Mouse (Mus musculus): ENCODE results near the gene Fam53b. TPM values are rescaled to one million over a fixed set of nuclear protein-coding genes. Genes with fewer than 3 reads are reported as not detected.
A peak's percentile ranks its signal among the peaks of the same experiment; 100 is the strongest.

Fam53b gene
- polyA plus RNA-seq, 1 experiment from 2014 or later, result 36.3 TPM

DNA sequence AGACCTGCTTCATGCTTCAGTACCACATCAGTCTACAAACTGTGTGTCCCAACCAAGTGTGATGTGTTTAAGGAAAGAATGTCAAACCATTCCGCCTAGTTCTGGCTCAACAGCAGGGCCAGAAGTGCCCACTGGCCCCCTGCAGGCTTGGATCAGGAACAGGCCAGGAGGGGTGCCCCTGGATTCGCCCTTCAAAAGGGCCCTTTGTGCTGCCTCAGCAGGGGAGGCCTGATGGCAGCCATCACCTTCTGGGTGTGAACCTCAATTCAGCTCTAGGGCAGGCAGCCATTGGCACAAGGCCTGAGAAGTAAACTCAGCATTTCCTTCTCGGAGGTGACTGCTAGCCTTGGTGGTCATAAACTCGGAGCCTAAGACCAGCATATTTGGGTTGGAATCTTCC is 33.1 kb downstream of the Fam53b start:
- H3K27me3 ChIP-seq, result no peaks in the 10 kb centered on the region
- ATAC-seq (no peak), DNase-seq (ENCODE audit: low read depth, low spot score) (peak; percentile 30)
- POLR2A ChIA-PET, result interaction anchor here (0.5 to 1.0 kb wide), 2 partner anchors 21 to 33 kb away, joined by 3 read pairs; partner anchors contain the start of gene Fam53b
- no peak for TF ChIP-seq CTCF (IDR thresholded peaks at IDR 0.05)
- in situ Hi-C loops (cut with MboI; ENCODE audit: low pct_unique_long_range_greater_than_20kb), result no loop called here
- CTCF ChIA-PET, result interaction anchor here (1.1 to 2.1 kb wide), 5 partner anchors 9 to 31 kb away, joined by 3 to 6 read pairs (median 4); no protein-coding TSS in a partner anchor

GRCm38 (mm10) chr7:132778630-132779029 is 35.1 kb downstream of the Fam53b start:
- POLR2A ChIA-PET, result no interaction called here
- CTCF ChIA-PET, result interaction anchor here (1.3 kb wide), 1 partner anchor 14 kb away, joined by 3 read pairs; no protein-coding TSS in a partner anchor
- in situ Hi-C loops (cut with MboI; ENCODE audit: low pct_unique_long_range_greater_than_20kb), result no loop called here
- ATAC-seq (no peak), DNase-seq (ENCODE audit: low read depth, low spot score) (no peak)
- TF ChIP-seq CTCF (IDR thresholded peaks at IDR 0.05), result no peak
- H3K27me3 ChIP-seq, result no peaks in the 10 kb centered on the region

GRCm38 (mm10) chr7:132777728-132778453 is 35.8 kb downstream of the Fam53b start:
- ChIA-PET POLR2A (no interaction called here), CTCF (interaction anchor here (0.8 to 1.3 kb wide), 3 partner anchors 15 to 51 kb away, joined by 3 read pairs; no protein-coding TSS in a partner anchor)
- no peak for ATAC-seq
- in situ Hi-C loops (cut with MboI; ENCODE audit: low pct_unique_long_range_greater_than_20kb), result no loop called here
- no peak for DNase-seq (ENCODE audit: low read depth, low spot score)
- TF ChIP-seq CTCF (IDR thresholded peaks at IDR 0.05), result no peak
- H3K27me3 ChIP-seq, result no peaks in the 10 kb centered on the region

DNA sequence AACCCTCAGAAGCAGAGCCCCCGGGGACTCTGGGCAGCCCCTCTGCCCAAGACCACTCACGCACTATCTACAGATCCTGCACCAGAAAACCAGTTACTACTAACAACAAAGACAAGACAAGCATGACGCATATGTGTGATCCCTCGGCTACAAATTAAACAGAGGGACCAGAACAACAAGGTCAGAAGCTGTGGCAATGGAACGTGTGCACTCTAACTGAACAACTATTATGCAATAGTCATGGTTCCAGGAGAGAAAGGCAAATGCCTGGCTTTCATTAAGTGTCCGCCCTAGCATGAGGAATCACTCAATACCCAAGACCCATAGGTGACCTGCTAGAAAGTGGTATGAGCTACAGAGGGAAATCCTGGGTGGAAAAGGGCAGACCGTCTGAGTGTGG is 36.6 kb downstream of the Fam53b start:
- ChIA-PET CTCF (interaction anchor here (0.8 to 1.2 kb wide), 2 partner anchors 15 to 51 kb away, joined by 3 read pairs; no protein-coding TSS in a partner anchor), POLR2A (no interaction called here)
- no peak for TF ChIP-seq CTCF (IDR thresholded peaks at IDR 0.05)
- in situ Hi-C loops (cut with MboI; ENCODE audit: low pct_unique_long_range_greater_than_20kb), result no loop called here
- DNase-seq (ENCODE audit: low read depth, low spot score) (no peak), ATAC-seq (no peak)
- no peaks in the 10 kb centered on the region for H3K27me3 ChIP-seq

DNA sequence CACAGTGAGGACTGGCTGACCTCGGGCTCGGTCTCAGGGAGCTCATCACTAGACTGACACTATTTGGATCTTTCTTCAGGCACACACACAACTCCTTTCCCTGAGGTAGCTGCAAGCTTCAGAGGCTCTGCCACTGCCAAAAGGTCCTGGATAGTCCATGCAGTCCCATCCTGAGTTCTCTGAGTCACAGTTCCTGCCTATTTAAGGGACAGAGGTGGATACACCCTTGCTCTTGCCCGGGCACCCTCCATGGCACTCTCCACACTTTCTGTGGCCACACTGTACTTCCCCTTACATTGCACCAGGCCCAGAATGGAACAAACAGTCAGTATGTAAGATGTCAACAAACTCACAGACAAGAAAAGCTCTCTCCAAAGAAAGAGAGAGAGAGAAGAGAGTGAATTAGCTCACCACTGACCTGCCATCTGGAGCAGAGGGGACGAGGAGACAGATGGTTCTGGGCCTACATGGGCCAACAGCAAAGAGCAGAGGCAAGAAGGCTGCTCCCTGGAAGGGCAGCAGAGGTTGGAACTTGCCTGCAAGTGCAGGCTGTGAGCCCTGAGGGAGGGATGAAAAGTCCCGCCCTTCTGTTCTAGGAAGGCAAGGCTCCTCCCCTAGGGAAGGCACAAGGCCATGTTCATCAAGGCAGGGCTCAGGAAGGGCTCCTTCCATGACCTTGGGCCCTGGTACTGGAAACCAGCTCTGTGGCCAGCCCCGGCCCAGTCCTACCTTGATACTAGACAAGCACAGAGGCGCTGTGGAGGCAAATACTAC is 37.2 kb downstream of the Fam53b start:
- ATAC-seq, result no peak
- CTCF ChIA-PET, result no interaction called here
- POLR2A ChIA-PET, result interaction anchor here (0.9 kb wide), 1 partner anchor 13 kb away, joined by 3 read pairs; no protein-coding TSS in a partner anchor
- in situ Hi-C loops (cut with MboI; ENCODE audit: low pct_unique_long_range_greater_than_20kb), result no loop called here
- TF ChIP-seq CTCF (IDR thresholded peaks at IDR 0.05), result no peak
- H3K27me3 ChIP-seq, result no peaks in the 10 kb centered on the region
- DNase-seq (ENCODE audit: low read depth, low spot score), result no peak

DNA sequence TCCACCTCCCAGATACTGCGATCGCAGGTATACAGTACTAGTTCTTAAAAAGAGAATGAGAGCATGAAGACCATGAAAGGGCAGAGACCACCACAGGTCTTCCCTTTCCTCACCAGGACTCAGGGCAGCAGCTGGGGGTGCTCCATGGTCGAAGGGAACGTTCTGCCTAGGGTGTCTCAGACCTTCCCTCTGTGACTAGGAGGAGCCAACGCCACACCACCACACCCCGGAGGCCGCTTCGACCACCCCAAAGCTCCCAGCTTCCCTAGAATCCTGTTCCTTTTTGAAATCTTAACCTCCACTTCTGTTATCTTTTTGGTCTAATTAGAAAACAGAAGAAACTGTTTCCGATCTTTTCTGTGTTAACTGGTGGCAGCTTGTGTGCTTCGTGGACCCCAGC is 37.8 kb downstream of the Fam53b start:
- no peak for DNase-seq (ENCODE audit: low read depth, low spot score)
- CTCF ChIA-PET, result no interaction called here
- TF ChIP-seq CTCF (IDR thresholded peaks at IDR 0.05), result no peak
- H3K27me3 ChIP-seq, result no peaks in the 10 kb centered on the region
- no peak for ATAC-seq
- POLR2A ChIA-PET, result interaction anchor here (0.9 kb wide), 1 partner anchor 13 kb away, joined by 3 read pairs; no protein-coding TSS in a partner anchor
- in situ Hi-C loops (cut with MboI; ENCODE audit: low pct_unique_long_range_greater_than_20kb), result no loop called here

DNA sequence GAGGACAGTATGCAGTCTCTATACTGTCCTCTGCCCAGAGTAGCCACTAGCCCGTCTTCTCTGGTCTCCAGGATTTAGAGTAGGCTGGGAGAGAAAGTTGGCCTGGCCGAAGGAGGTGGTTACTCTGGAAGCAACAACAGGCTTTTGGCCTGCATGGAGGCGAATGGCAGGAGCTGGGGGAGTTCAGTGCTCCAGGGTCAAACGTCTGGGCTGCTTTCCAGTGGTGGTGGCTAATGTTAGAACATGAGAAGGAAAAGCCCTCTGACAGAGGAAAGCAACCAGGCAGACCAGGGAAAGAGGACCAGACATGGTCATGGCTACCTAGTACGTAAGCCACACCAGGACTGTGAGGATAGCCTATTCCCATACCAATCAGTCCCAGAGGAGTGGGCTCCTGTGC is 38.4 kb downstream of the Fam53b start:
- no peak for ATAC-seq
- in situ Hi-C loops (cut with MboI; ENCODE audit: low pct_unique_long_range_greater_than_20kb), result no loop called here
- no peak for TF ChIP-seq CTCF (IDR thresholded peaks at IDR 0.05)
- DNase-seq (ENCODE audit: low read depth, low spot score), result no peak
- H3K27me3 ChIP-seq, result no peaks in the 10 kb centered on the region
- ChIA-PET CTCF (no interaction called here), POLR2A (no interaction called here)

DNA sequence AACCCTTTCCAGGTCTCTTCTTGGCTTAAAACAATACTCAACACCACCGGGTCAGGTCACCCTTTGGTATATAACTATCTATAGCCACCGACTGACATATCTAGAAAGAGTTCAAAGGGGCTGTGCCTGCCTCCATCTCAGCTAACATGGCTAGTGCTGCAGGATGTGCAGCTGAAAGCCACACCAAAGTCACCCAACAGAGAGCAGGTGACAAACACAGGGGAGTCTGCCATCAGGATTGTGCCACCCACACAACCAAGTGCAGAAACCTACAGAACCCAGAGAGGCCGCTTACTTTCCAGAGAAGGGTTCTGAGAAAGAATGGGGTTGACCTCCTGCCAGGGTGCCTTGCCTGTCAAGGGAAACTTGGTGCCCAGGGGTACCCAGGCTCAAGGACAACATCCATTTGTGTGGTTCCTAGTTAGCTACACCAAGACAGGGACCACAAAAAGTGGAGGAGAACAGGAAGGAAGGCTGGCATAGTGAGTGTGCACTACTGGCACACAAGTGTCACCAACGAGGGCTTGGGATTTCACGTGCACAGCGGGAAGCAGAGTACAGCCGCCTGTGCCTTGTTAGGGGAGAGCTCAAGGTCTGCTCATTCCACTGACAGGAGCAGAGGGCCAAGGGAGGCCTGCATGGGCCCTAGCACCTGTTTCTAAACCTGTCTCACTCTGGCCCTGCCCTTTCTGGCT is 40.5 kb downstream of the Fam53b start:
- no peaks in the 10 kb centered on the region for H3K27me3 ChIP-seq
- DNase-seq (ENCODE audit: low read depth, low spot score) (no peak), ATAC-seq (no peak)
- ChIA-PET POLR2A (no interaction called here), CTCF (no interaction called here)
- in situ Hi-C loops (cut with MboI; ENCODE audit: low pct_unique_long_range_greater_than_20kb), result no loop called here
- TF ChIP-seq CTCF (IDR thresholded peaks at IDR 0.05), result no peak

DNA sequence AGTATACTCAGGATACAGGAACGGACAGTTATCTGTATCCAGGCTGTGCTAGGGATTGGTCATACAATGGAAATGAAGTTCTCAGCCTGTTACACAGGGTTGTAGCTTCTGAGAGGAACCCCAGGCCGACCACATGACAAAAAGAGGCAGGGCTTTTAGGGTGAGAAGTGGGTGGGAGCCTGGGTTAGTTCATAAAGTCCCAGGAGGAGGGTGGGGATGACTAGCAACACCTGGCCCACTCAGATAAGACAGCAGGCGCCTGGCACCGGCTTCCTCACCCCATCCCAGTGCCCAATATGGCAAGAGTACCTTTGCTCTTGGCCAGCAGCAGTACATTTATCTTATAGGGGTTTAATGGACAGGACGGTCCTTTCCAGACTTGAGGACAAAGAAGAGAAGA is 41.2 kb downstream of the Fam53b start:
- ChIA-PET CTCF (interaction anchor here (1.6 kb wide), 1 partner anchor 9 kb away, joined by 4 read pairs; no protein-coding TSS in a partner anchor), POLR2A (no interaction called here)
- no peak for ATAC-seq
- no peak for TF ChIP-seq CTCF (IDR thresholded peaks at IDR 0.05)
- no peaks in the 10 kb centered on the region for H3K27me3 ChIP-seq
- in situ Hi-C loops (cut with MboI; ENCODE audit: low pct_unique_long_range_greater_than_20kb), result no loop called here
- no peak for DNase-seq (ENCODE audit: low read depth, low spot score)

DNA sequence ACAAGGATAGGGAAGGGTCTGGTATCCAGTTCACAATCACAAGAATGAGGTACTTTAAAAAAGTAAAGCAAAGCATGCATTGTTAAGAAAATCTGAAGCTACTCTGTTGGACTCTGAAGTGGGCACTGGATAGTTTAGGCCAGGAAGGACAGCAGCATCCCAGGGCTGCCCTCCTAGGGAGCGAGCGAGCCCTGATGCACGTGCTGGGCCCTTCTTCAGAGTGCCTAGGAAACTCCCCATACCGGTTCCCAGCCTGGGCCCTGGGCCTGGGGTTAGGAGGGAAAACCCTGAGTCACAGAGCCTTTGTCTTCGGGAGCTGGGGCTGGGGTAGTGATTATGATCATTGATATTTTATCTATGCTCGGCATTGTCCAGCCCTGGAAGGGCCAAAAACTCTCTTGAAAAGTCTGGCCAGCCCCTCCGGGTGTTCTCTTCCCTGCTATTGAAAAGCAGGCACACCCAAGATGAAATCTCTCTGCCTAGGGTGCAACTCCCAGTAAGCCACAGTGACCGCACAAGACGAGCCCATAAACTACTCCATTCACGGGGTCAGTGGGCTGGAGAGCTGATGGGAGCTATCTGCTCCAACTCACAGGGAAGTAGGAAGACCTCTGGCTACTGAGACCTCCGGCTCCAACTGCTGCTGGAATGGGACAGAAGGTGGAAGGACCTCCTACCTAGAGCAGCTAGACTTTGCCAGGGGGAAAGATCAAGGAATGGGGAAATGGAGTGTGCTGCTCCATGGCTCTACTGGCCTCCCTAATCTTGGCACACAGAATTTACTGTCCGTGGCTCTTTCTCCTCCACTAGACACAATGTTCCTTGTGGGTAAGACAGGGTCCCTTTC is 45.0 kb downstream of the Fam53b start:
- in situ Hi-C loops (cut with MboI; ENCODE audit: low pct_unique_long_range_greater_than_20kb), result no loop called here
- POLR2A ChIA-PET, result no interaction called here
- TF ChIP-seq CTCF (IDR thresholded peaks at IDR 0.05), result no peak
- no peak for DNase-seq (ENCODE audit: low read depth, low spot score)
- CTCF ChIA-PET, result no interaction called here
- no peak for ATAC-seq
- H3K27me3 ChIP-seq, result no peaks in the 10 kb centered on the region

Measured in Patski (cell line).